Mouse (Mus musculus): ENCODE measurements around the gene Pik3cd. TPM values are rescaled to one million over a fixed set of nuclear protein-coding genes. Genes with fewer than 3 reads are reported as not detected.
A peak's percentile ranks its signal among the peaks of the same experiment; 100 is the strongest.

Gene Pik3cd
- polyA plus RNA-seq, 1 experiment from 2014 or later: 19.6 TPM

GRCm38 (mm10) chr4:149608309-149608638, 94.1 kb downstream of the Pik3cd start:
- Histone ChIP-seq H3K4me2 (replicated peaks) (no peak overlapping the region), H3K27me3 (no peaks in the 10 kb centered on the region), H3K9ac (0 out of 2 replicates have a peak overlapping the region, but pooled peaks have one; percentile 23), H3K4me1 (peaks cover 41% of the 10 kb centered on the region), H3K4me3 (no peak overlapping the region), H3K36me3 (no peaks in the 10 kb centered on the region), H3K27ac (no peak overlapping the region), H3K9me3 (replicated peaks) (0 out of 2 replicates have a peak, but pooled peaks cover 4% of the 10 kb centered on the region)
- no peak for ATAC-seq (ENCODE audit: low FRiP score)
- WGBS: 94% methylated on average over 6 of the region's 6 CpGs

DNA sequence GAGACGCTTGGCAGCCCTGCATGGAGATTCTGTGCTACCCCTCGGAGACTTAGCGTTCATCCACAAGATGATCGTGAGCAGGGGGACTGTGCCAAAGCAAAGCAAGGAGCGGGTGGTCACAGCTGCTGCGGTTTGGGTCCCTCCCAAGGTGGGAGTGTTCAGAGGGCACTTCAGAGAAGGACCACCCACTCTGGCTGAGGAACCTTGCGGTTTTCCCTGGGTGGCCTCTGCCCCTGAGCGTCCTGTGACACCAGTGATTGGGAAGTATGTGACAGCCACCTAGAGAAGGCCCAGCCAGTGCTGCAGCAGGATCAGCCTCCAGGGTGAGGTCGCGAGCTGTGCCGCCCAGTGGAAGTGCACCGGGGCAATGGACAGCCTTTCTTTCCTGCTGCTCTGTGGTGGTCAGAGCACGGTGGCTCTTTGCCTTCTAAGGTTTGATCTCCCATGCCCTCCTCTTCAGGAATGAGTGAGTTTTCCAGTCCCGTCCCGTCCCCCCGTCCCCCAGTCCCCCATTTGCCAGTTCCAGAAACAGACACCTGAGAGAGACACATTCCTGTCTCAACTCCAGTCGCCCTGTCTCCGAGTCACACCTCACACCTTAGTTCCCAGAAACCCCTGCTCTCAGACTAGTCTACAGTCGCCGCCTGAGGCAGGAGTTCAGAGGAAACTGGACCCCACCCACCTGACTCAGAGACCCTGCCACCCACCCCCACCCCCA, 94.6 kb downstream of the Pik3cd start:
- no peak overlapping the region for H3K27ac ChIP-seq

DNA sequence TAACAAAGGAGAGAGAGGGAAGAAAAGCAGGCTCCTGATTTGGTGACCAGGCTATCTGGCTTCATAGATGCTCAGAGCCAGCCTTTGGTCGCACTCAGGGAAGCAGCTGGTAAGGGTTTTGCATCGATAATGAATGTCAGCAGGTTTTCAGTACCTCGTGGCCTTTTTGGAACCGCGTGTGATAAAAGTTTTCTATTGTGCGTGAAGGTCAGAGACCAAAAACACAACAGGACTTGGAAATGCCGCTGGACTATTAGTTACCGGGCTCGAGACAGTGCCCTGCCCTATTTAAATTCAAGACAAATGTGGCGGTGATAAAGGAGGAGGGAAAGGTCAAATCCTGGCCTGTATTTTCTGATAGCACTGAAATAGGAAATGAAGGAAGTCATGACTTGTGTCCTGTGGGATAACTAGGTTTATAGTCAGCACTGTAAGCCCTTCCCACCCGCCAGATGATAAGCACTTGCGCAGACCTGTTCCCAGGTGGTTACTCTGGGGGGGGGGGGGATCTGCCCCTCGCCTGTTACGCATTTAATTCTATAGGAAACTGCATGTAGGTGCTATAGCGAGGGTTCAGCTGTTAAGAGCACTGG, 95.5 kb downstream of the Pik3cd start:
- ATAC-seq (ENCODE audit: low FRiP score): no peak
- no peak overlapping the region for H3K9ac ChIP-seq
- peaks cover 47% of the 10 kb centered on the region for H3K4me1 ChIP-seq
- 0 out of 2 replicates have a peak, but pooled peaks cover 4% of the 10 kb centered on the region for H3K9me3 ChIP-seq (replicated peaks)
- H3K27ac ChIP-seq: 0 out of 2 replicates have a peak overlapping the region, but pooled peaks have one; percentile 44
- no peak overlapping the region for H3K4me3 ChIP-seq
- no peaks in the 10 kb centered on the region for H3K36me3 ChIP-seq
- H3K4me2 ChIP-seq (replicated peaks): no peak overlapping the region
- no peaks in the 10 kb centered on the region for H3K27me3 ChIP-seq
- 42% methylated on average over 15 of the region's 15 CpGs for WGBS

More for the DNA sequence above, 94.6 kb downstream of the Pik3cd start:
- Histone ChIP-seq H3K4me3 (no peak overlapping the region), H3K9ac (0 out of 2 replicates have a peak overlapping the region, but pooled peaks have one; percentile 23), H3K4me2 (replicated peaks) (no peak overlapping the region), H3K4me1 (peaks cover 41% of the 10 kb centered on the region), H3K27me3 (no peaks in the 10 kb centered on the region), H3K36me3 (no peaks in the 10 kb centered on the region), H3K9me3 (replicated peaks) (0 out of 2 replicates have a peak, but pooled peaks cover 4% of the 10 kb centered on the region)
- 62% methylated on average over 20 of the region's 20 CpGs for WGBS
- no peak for ATAC-seq (ENCODE audit: low FRiP score)

DNA sequence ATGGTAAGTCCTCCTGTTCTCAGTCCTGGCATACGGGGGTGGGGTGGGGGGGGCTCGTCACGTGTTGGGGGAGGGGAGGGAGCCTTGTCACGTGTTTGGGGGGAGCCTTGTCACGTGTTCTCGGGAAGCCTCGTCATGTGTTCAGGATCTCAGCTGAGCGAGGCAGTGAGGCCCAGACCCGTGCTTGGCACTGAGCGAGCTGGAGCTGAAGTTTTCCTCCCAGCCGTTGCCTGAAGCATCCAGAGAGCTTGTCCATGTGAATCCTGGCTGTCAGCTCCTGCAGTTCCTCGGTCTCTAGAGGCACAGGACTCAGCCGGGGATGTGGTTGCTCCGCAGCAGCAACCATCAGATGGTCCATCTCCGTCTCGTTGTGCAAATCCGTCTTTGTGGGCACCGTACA, 96.3 kb downstream of the Pik3cd start:
- WGBS: 65% methylated on average over 18 of the region's 18 CpGs
- peak overlapping the region; percentile 48; the same call in 1 of the 2 replicates for H3K27ac ChIP-seq
- H3K4me2 ChIP-seq (replicated peaks): no peak overlapping the region
- H3K9ac ChIP-seq: no peak overlapping the region
- H3K4me1 ChIP-seq: peaks cover 53% of the 10 kb centered on the region
- H3K4me3 ChIP-seq: no peak overlapping the region
- 0 out of 2 replicates have a peak, but pooled peaks cover 4% of the 10 kb centered on the region for H3K9me3 ChIP-seq (replicated peaks)
- no peak for ATAC-seq (ENCODE audit: low FRiP score)
- no peaks in the 10 kb centered on the region for H3K27me3 ChIP-seq
- no peaks in the 10 kb centered on the region for H3K36me3 ChIP-seq

DNA sequence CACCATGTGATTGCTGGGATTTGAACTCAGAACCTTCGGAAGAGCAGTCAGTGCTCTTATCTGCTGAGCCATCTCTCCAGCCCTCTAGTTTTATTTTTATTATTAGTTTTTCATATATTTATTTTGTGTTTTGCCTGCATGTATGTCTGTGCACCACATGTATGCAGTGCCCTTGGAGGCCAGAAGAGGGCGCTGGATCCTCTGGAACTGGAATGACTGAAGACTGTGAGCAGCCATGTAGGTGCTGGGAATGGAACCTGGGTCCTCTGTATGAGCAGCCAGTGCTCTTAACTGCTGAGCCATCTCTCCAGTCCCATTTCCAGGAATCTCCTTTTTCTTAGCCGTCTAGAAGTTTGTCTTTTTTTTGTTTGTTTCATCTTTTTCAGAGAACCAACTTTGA, 97.9 kb downstream of the Pik3cd start:
- Histone ChIP-seq H3K4me2 (replicated peaks) (no peak overlapping the region), H3K4me3 (no peak overlapping the region), H3K27ac (no peak overlapping the region), H3K9ac (no peak overlapping the region), H3K27me3 (no peaks in the 10 kb centered on the region), H3K4me1 (peaks cover 55% of the 10 kb centered on the region), H3K36me3 (no peaks in the 10 kb centered on the region), H3K9me3 (replicated peaks) (0 out of 2 replicates have a peak, but pooled peaks cover 4% of the 10 kb centered on the region)
- ATAC-seq (ENCODE audit: low FRiP score): no peak
- 72% methylated on average over 3 of the region's 3 CpGs for WGBS

GRCm38 (mm10) chr4:149603860-149604259, 98.5 kb downstream of the Pik3cd start:
- Histone ChIP-seq H3K4me1 (peaks cover 49% of the 10 kb centered on the region), H3K4me2 (replicated peaks) (no peak overlapping the region), H3K27ac (no peak overlapping the region), H3K9me3 (replicated peaks) (0 out of 2 replicates have a peak, but pooled peaks cover 4% of the 10 kb centered on the region), H3K36me3 (no peaks in the 10 kb centered on the region), H3K4me3 (no peak overlapping the region), H3K27me3 (no peaks in the 10 kb centered on the region), H3K9ac (no peak overlapping the region)
- no peak for ATAC-seq (ENCODE audit: low FRiP score)
- 69% methylated on average over 1 of the region's 1 CpGs for WGBS

- peaks cover 35% of the 10 kb centered on the region for H3K4me1 ChIP-seq
- 51% methylated on average over 7 of the region's 7 CpGs for WGBS
- no peak overlapping the region for H3K9ac ChIP-seq
- H3K9me3 ChIP-seq (replicated peaks): 0 out of 2 replicates have a peak, but pooled peaks cover 4% of the 10 kb centered on the region
- no peaks in the 10 kb centered on the region for H3K27me3 ChIP-seq
- H3K36me3 ChIP-seq: no peaks in the 10 kb centered on the region
- H3K4me2 ChIP-seq (replicated peaks): no peak overlapping the region
- no peak overlapping the region for H3K4me3 ChIP-seq
- no peak for ATAC-seq (ENCODE audit: low FRiP score)
- H3K27ac ChIP-seq: no peak overlapping the region
Observed at GRCm38 (mm10) chr4:149602236-149602635, 100.1 kb downstream of the Pik3cd start.

DNA sequence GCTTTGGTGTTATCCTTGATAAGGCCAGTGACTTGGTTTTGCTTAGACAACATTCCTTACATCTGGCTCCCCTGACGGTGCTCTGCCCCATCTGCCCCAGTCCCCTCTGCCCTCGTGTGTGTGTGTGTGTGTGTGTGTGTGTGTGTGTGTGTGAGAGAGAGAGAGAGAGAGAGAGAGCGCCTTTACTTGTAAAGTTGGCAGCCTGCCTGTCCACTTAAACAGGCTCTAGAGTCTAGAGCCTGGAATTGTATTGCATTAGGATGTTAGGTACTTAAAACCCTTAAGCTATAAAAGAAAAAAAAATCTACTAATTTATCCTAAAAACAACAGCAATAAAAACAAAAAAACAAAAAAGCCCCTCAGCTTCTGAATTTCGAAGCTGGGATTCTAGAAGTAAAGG, 100.9 kb downstream of the Pik3cd start:
- no peak overlapping the region for H3K4me2 ChIP-seq (replicated peaks)
- ATAC-seq (ENCODE audit: low FRiP score): no peak
- no peak overlapping the region for H3K4me3 ChIP-seq
- no peak overlapping the region for H3K9ac ChIP-seq
- 0 out of 2 replicates have a peak, but pooled peaks cover 4% of the 10 kb centered on the region for H3K9me3 ChIP-seq (replicated peaks)
- WGBS: 49% methylated on average over 4 of the region's 4 CpGs
- H3K27ac ChIP-seq: no peak overlapping the region; the same call in 1 of the 2 replicates
- H3K36me3 ChIP-seq: no peaks in the 10 kb centered on the region
- no peaks in the 10 kb centered on the region for H3K27me3 ChIP-seq
- H3K4me1 ChIP-seq: peaks cover 27% of the 10 kb centered on the region

DNA sequence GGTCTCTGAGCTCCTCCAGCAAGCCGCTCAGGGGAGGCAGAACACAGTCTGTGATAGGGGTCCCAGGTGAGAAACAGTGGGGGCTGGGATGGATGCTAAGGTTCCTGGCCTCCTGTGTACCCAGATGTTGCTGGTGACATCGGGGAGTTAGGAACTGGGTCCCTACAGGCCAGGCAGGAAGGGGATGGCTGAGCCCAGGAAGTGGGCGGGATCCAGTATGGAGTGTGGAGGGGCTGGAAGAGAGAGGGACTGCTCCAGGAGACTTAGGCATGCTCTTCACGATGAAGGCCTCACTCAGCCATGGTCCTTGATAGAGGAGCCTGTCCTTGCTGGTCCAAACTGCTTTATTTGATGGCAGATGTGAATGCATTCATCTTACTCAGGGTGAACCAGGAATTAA, 102.2 kb downstream of the Pik3cd start:
- Histone ChIP-seq H3K27ac (no peak overlapping the region), H3K4me1 (peaks cover 18% of the 10 kb centered on the region), H3K36me3 (no peaks in the 10 kb centered on the region), H3K9ac (no peak overlapping the region), H3K9me3 (replicated peaks) (0 out of 2 replicates have a peak, but pooled peaks cover 4% of the 10 kb centered on the region), H3K27me3 (no peaks in the 10 kb centered on the region), H3K4me3 (no peak overlapping the region), H3K4me2 (replicated peaks) (no peak overlapping the region)
- WGBS: 87% methylated on average over 4 of the region's 4 CpGs
- no peak for ATAC-seq (ENCODE audit: low FRiP score)

DNA sequence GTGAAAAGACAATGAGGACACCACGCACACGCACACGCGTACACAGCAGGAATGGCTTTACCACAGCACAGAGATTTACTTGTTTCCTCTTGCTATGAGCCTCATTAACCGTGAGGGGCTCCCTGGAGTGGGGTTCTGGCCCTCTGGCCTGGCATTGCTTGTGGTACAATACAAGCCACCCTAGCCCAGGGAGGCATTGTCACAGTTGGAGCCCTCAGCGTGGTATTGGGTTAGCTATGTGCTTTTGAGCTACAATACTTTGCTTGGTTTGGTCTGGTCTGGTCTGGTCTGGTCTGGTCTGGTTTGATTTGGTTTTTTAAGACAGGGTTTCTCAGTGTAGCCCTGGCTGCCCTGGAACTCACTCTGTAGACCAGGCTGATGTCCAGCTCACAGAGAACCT, 102.8 kb downstream of the Pik3cd start:
- no peak overlapping the region for H3K4me3 ChIP-seq
- H3K4me1 ChIP-seq: peaks cover 24% of the 10 kb centered on the region
- no peak overlapping the region for H3K9ac ChIP-seq
- 0 out of 2 replicates have a peak, but pooled peaks cover 3% of the 10 kb centered on the region for H3K9me3 ChIP-seq (replicated peaks)
- H3K27me3 ChIP-seq: no peaks in the 10 kb centered on the region
- WGBS: 95% methylated on average over 6 of the region's 6 CpGs
- no peaks in the 10 kb centered on the region for H3K36me3 ChIP-seq
- no peak overlapping the region for H3K4me2 ChIP-seq (replicated peaks)
- no peak overlapping the region for H3K27ac ChIP-seq
- ATAC-seq (ENCODE audit: low FRiP score): no peak

Data from hindbrain, embryonic 12.5 days (tissue).